Mouse (Mus musculus): Measurements from ENCODE around the gene Psmd9. TPM values are rescaled to one million over a fixed set of nuclear protein-coding genes. Genes with fewer than 3 reads are reported as not detected.

Gene Psmd9
- polyA plus RNA-seq, 1 experiment = 70.7 TPM

DNA sequence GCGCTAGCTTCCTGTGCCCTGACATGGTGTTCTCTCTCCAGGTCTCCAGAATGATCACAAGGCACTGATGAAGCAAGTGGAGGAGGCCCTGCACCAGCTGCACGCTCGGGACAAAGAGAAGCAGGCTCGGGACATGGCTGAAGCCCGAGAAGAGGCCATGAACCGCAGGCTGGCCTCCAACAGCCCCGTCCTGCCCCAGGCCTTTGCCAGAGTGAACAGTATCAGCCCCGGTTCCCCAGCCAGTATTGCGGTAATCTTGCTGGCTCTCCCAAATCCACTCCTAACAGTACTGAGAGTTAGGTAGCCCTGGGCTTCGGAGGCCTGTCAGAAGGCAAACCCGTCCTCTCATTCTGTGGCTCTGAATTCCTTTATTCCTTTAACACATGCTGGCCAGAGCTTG lies 70.3 kb downstream of the Psmd9 start:
- Histone ChIP-seq H3K4me1 (ENCODE audit: control insufficient read depth, insufficient read depth, low read length) (no peaks in the 10 kb centered on the region), H3K4me3 (replicated peaks; ENCODE audit: control insufficient read depth, low read depth, low read length) (no peak overlapping the region), H3K27ac (ENCODE audit: control insufficient read depth, insufficient read depth, low read depth, low read length, poor library complexity) (no peak overlapping the region)
- WGBS = 95% methylated on average over 11 of the region's 11 CpGs
- TF ChIP-seq POLR2A (IDR thresholded peaks at IDR 0.05; ENCODE audit: borderline replicate concordance, control insufficient read depth, low read depth, low read length) (no peak), CTCF (IDR thresholded peaks at IDR 0.05; ENCODE audit: control insufficient read depth, insufficient read depth, low read length) (no peak)

DNA sequence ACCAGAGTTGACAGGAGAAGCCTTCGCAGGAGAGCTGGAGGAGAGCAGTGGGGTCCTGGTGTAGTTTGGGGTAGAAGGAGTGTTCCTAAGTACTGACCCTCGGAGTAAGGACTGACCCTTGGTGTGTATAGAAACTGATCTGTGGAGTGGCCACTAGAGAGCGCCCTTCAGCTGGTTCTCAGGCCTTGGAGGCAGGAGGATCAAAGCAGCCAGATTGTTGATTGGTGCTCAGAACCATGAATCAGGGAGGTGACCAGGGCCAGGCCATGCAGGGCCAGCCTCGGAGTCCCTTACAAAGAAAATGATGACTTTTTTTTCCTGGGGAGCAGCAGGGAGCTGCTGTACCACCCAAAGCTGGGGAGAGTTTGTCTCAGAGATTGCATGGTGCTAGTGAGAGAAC lies 76.3 kb downstream of the Psmd9 start:
- H3K4me3 ChIP-seq (replicated peaks; ENCODE audit: control insufficient read depth, low read depth, low read length) = no peak overlapping the region
- H3K4me1 ChIP-seq (ENCODE audit: control insufficient read depth, insufficient read depth, low read length) = no peaks in the 10 kb centered on the region
- H3K27ac ChIP-seq (ENCODE audit: control insufficient read depth, insufficient read depth, low read depth, low read length, poor library complexity) = no peak overlapping the region
- WGBS = 50% methylated on average over 4 of the region's 4 CpGs
- TF ChIP-seq CTCF (IDR thresholded peaks at IDR 0.05; ENCODE audit: control insufficient read depth, insufficient read depth, low read length) (peak; percentile 74), POLR2A (IDR thresholded peaks at IDR 0.05; ENCODE audit: borderline replicate concordance, control insufficient read depth, low read depth, low read length) (no peak)

DNA sequence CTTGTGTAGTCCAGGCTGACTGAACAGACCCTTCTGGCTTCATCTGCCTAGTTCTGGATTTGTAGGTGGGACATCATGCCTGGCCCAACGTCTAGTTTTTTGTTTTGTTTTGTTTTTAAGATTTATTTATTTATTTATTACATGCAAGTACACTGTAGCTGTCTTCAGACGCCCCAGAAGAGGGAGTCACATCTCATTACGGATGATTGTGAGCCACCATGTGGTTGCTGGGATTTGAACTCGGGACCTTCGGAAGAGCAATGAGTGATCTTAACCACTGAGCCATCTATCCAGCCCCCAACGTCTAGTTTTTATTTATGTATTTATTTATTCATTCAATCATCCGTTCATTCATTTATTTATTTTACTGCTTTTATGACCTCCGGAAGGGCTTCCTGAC lies 82.2 kb downstream of the Psmd9 start:
- Histone ChIP-seq H3K4me1 (ENCODE audit: control insufficient read depth, insufficient read depth, low read length) (peaks cover 2% of the 10 kb centered on the region), H3K27ac (ENCODE audit: control insufficient read depth, insufficient read depth, low read depth, low read length, poor library complexity) (no peak overlapping the region), H3K4me3 (replicated peaks; ENCODE audit: control insufficient read depth, low read depth, low read length) (no peak overlapping the region)
- TF ChIP-seq POLR2A (IDR thresholded peaks at IDR 0.05; ENCODE audit: borderline replicate concordance, control insufficient read depth, low read depth, low read length) = no peak
- no peak for TF ChIP-seq CTCF (IDR thresholded peaks at IDR 0.05; ENCODE audit: control insufficient read depth, insufficient read depth, low read length)
- 70% methylated on average over 8 of the region's 8 CpGs for WGBS

DNA sequence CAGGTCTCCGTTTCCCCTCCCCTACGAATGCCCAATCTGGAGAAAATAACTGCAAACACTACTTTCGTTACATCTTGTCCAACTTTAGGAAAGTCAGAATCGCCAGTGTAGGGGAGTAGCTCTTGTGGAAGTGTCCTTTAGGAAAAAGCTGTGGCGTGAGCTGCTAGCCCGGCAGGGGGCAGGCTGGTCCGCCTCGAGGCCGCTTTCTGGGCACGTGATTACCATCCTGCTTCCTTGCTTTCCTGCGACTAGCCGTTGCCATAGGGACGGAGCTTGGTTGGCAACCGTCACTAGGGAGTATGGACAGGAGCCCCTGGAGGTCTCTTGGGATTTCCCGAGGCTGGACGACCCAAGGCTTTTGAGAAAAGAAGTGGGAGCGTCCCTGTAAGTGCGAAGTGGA lies 82.6 kb downstream of the Psmd9 start, which contains the start of gene Wdr66:
Gene Wdr66, plus strand, starts transcription at position 269 of the 400 bp plus-strand sequence.
- Histone ChIP-seq H3K4me3 (replicated peaks; ENCODE audit: control insufficient read depth, low read depth, low read length) (no peak within 1 kb of the TSS), H3K27ac (ENCODE audit: control insufficient read depth, insufficient read depth, low read depth, low read length, poor library complexity) (no peak within 1 kb of the TSS), H3K4me1 (ENCODE audit: control insufficient read depth, insufficient read depth, low read length) (peaks cover 2% of the 10 kb centered on the region)
- no peak for TF ChIP-seq POLR2A (IDR thresholded peaks at IDR 0.05; ENCODE audit: borderline replicate concordance, control insufficient read depth, low read depth, low read length)
- TF ChIP-seq CTCF (IDR thresholded peaks at IDR 0.05; ENCODE audit: control insufficient read depth, insufficient read depth, low read length) = peak; percentile 76
- WGBS = 8% methylated on average over 18 of the region's 18 CpGs

DNA sequence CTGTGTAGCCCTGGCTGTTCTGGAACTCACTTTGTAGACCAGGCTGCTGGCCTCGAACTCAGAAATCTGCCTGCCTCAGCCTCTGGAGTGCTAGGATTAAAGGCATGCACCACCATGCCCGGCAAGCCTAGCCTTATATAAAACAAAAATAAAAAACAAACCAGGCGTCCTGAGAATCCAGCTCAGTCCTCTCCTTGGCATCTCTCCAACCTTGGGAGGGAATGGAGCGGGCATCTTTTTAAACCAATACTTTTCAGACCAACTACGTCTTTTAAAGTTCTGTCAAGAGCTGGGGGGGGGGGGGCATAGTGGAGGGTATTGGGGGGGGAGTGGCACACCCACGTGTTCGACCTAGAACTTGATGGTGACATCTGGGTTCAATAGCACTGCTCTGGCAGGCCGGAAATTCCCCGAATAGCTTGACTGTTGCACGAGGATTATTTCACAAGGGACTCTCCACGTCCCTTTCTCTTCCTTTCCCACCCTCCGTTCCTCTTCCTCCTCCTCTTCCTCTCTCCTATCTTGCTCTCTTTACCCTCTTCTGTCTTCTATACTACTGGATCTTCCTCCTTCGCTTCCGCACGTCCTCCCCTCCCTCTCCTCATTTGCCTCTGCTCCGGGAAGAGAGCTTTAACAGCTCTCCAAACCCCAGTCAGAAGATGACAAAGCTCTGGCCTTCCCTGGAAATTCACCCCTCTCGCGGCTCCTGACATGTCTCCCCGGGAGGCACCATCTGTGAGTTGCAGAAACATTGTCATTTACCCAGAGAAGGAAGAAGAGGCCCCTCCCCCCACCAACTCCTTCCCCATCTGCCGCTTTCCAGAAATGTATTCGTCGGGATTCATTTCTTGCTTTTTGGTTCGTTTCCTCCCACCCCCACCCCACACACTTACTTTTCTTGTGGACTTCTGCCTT lies 87.9 kb downstream of the Psmd9 start:
- Histone ChIP-seq H3K4me1 (ENCODE audit: control insufficient read depth, insufficient read depth, low read length) (no peaks in the 10 kb centered on the region; the same call in 1 of the 2 replicates), H3K4me3 (replicated peaks; ENCODE audit: control insufficient read depth, low read depth, low read length) (no peak overlapping the region), H3K27ac (ENCODE audit: control insufficient read depth, insufficient read depth, low read depth, low read length, poor library complexity) (no peak overlapping the region)
- 33% methylated on average over 23 of the region's 23 CpGs for whole genome bisulfite sequencing
- TF ChIP-seq CTCF (IDR thresholded peaks at IDR 0.05; ENCODE audit: control insufficient read depth, insufficient read depth, low read length) = no peak
- TF ChIP-seq POLR2A (IDR thresholded peaks at IDR 0.05; ENCODE audit: borderline replicate concordance, control insufficient read depth, low read depth, low read length) = no peak

DNA sequence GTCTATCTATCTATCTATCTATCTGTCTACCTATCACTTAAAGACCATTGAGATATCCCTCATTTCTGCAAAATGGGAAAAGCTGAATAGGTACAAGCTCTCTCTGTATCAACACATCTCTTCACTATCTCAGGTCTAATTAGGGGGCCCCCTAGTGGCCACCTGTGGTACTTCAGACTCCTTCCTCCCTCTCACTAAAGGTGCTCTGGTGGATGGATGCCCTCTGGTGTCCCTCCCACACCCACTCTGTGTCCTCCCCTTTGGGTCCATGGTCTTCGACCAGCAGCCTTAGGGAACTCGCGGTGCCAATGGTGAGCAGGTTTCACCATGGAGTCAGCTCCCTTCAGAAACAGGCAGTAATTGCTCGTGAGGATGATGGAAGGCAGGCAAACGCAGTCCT lies 89.8 kb downstream of the Psmd9 start:
- TF ChIP-seq CTCF (IDR thresholded peaks at IDR 0.05; ENCODE audit: control insufficient read depth, insufficient read depth, low read length) (peak; percentile 59; the same call in 1 of the 2 replicates), POLR2A (IDR thresholded peaks at IDR 0.05; ENCODE audit: borderline replicate concordance, control insufficient read depth, low read depth, low read length) (no peak)
- 48% methylated on average over 5 of the region's 5 CpGs for WGBS
- H3K27ac ChIP-seq (ENCODE audit: control insufficient read depth, insufficient read depth, low read depth, low read length, poor library complexity) = no peak overlapping the region
- no peak overlapping the region for H3K4me3 ChIP-seq (replicated peaks; ENCODE audit: control insufficient read depth, low read depth, low read length)
- no peaks in the 10 kb centered on the region; the same call in 1 of the 2 replicates for H3K4me1 ChIP-seq (ENCODE audit: control insufficient read depth, insufficient read depth, low read length)

DNA sequence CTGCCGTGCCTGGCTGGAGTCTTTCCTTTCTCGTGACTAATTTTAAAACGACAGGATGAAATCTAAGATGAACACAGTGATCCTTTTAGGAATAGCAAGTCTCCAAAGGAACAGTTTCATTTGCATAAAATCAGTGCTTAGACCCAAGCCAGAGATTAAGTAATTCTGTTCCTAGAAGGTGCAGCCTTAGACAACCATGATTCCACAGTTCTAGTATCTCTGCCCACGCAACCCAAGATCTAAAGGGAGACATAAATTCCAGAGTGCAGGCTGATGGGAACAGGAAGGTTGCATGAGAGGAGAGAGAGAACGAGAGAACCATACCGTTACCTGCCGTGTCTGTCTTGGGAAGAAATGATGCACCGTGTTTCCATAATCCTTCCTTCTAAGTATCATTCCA lies 91.5 kb downstream of the Psmd9 start:
- H3K4me1 ChIP-seq (ENCODE audit: control insufficient read depth, insufficient read depth, low read length) = no peaks in the 10 kb centered on the region; the same call in 1 of the 2 replicates
- WGBS = 81% methylated on average over 8 of the region's 8 CpGs
- no peak overlapping the region for H3K4me3 ChIP-seq (replicated peaks; ENCODE audit: control insufficient read depth, low read depth, low read length)
- TF ChIP-seq POLR2A (IDR thresholded peaks at IDR 0.05; ENCODE audit: borderline replicate concordance, control insufficient read depth, low read depth, low read length) = no peak
- TF ChIP-seq CTCF (IDR thresholded peaks at IDR 0.05; ENCODE audit: control insufficient read depth, insufficient read depth, low read length) = no peak
- no peak overlapping the region for H3K27ac ChIP-seq (ENCODE audit: control insufficient read depth, insufficient read depth, low read depth, low read length, poor library complexity)

DNA sequence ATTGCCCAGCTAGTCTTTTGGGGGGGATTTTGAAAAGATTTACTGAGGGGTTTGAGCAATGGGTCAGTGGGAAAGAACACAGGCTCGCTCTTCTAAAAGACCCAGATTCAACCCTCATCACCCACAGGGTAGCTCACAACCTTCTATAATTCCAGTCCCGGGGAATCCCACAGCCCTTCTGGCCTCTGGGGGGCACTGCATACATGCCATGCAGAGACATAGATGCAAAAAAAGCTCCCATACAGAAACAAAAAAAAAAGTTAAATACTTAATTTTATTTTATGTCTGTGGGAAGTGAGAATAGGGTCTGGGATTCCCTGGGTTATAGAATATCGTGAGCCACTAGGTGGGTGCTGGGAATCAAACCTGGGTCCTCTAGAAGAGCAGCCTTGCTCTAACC lies 97.7 kb downstream of the Psmd9 start:
- Histone ChIP-seq H3K27ac (ENCODE audit: control insufficient read depth, insufficient read depth, low read depth, low read length, poor library complexity) (no peak overlapping the region), H3K4me1 (ENCODE audit: control insufficient read depth, insufficient read depth, low read length) (no peaks in the 10 kb centered on the region), H3K4me3 (replicated peaks; ENCODE audit: control insufficient read depth, low read depth, low read length) (no peak overlapping the region)
- WGBS = 73% methylated on average over 3 of the region's 3 CpGs
- TF ChIP-seq POLR2A (IDR thresholded peaks at IDR 0.05; ENCODE audit: borderline replicate concordance, control insufficient read depth, low read depth, low read length) (no peak), CTCF (IDR thresholded peaks at IDR 0.05; ENCODE audit: control insufficient read depth, insufficient read depth, low read length) (no peak)
